Mouse (Mus musculus): ENCODE results near the gene Cyp2c69.

GRCm38 (mm10) chr19:39930032-39930431, 43.4 kb upstream of the Cyp2c69 start:
- TF ChIP-seq CTCF (IDR thresholded peaks at IDR 0.05; ENCODE audit: extremely low read depth, insufficient read length, insufficient replicate concordance, low read depth, low read length): no peak
- TF ChIP-seq POLR2A (IDR thresholded peaks at IDR 0.05; ENCODE audit: low read depth, low read length): no peak
